Mouse (Mus musculus) lung, adult 2 months (tissue): ENCODE results near the gene Cacna1e.

ENCODE experiments used
- CTCF ChIP-seq: fragments of 200-500 bp; IDR thresholded peaks from 2 replicates; pipeline ENCODE4 v1.5.1; 2011; ENCODE audit warnings: mild to moderate bottlenecking, low read length, control low read depth; ENCODE audit not compliant: insufficient read depth
- POLR2A ChIP-seq: fragments of 200-500 bp; IDR thresholded peaks from 2 replicates; pipeline ENCODE4 v1.6.1; 2011; ENCODE audit warnings: low read depth, mild to moderate bottlenecking, control low read depth, low read length, borderline replicate concordance; ENCODE audit errors: extremely low read depth

DNA sequence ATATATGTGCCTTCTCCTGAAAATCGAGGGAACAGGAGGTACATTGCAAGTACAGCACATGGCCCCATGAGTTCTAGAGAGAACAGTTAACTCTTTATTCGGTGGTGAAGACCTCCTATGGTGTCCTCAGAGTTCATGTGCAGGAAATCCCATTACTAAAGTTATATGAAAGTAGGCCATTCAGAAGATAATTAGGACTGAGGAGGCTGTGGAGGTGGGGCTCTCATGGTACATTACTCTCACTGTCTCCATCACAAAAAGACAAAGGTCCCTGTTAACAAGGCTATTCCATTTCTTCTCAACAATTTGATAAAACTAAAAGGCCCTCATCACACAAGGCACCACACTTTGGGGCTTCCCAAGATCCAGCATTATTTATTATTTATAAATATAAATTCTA, 475.2 kb downstream of the Cacna1e start:
- no peak for TF ChIP-seq CTCF
- TF ChIP-seq POLR2A, result no peak
